Mouse (Mus musculus): ENCODE results near the gene Rtkn. TPM values are rescaled to one million over a fixed set of nuclear protein-coding genes. Genes with fewer than 3 reads are reported as not detected.

Rtkn gene
- polyA plus RNA-seq, 1 experiment from 2014 or later, result 44.4 TPM

DNA sequence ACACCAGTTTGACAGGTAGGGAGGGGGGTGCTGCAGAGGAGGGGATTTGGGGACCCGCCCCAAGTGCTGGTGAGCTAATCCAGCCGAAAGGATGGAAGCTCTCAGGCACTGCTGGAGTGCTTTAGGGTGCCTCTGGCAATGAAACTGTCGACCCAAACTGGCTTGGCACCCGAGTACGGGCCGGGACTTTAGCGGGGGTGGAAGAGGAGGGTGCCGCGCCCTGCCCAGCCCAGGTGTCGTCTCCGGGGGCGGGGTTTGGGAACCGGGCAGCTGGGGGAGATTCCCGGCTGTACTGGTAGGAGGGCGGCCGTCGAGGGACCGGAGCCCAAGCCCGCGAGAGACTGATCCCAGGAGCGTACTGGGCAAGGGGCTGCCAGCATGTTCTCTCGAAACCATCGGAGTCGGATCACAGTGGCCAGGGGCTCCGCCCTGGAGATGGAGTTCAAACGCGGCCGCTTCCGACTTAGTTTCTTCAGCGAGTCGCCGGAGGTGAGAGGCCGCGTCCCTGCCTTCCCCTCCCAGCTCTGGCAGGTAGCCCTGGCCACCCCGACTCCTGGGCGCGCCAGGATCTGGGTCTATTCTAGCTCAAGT lies 403 bp downstream of the Rtkn start:
- Histone ChIP-seq H3K4me3 (ENCODE audit: low read length) (peak overlapping the region; percentile 63), H3K4me2 (ENCODE audit: low read depth, low read length) (peak overlapping the region; percentile 85), H3K9ac (ENCODE audit: low read length) (peak overlapping the region; percentile 89), H3K27me3 (ENCODE audit: control insufficient read depth, insufficient read depth, low read depth, low read length) (no peaks in the 10 kb centered on the region), H3K27ac (ENCODE audit: low read length) (peak overlapping the region; percentile 100), H3K4me1 (replicated peaks; ENCODE audit: control insufficient read depth, insufficient read depth, low read length) (peaks cover 34% of the 10 kb centered on the region), H3K9me3 (ENCODE audit: control insufficient read depth, low read length) (no peaks in the 10 kb centered on the region), H3K36me3 (ENCODE audit: control insufficient read depth, insufficient read depth, low read length) (no peaks in the 10 kb centered on the region; the same call in 1 of the 2 replicates)
- WGBS, result 7% methylated on average over 37 of the region's 37 CpGs
- ATAC-seq (ENCODE audit: low read depth), result no peak

DNA sequence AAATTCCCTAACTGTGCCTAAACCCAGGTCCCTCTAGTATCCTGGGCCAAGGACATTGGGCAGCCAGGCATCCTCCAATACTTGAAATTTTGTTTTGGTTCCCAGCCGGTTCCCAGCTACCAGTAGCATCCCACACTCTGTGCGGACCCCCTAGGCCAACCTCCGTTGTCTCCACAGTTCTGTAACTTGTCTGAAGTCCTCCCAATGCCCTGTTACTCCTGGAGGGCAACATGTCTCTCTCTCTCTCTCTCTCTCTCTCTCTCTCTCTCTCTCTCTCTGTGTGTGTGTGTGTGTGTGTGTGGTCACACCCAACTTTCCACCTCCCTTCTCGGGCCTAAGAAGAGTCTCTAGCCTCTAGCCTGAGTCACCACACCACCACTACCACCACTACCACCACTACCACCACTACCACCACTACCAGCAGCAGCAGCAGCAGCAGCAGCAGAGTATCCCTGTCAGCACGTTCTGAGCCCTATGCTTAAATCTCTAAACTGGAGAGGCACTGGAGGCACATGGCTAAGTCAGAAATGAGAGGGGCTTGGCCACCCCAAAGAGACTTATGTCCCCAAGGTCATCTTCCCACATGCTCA lies 1.1 kb downstream of the Rtkn start:
- peak overlapping the region; percentile 100 for H3K27ac ChIP-seq (ENCODE audit: low read length)
- H3K27me3 ChIP-seq (ENCODE audit: control insufficient read depth, insufficient read depth, low read depth, low read length), result no peaks in the 10 kb centered on the region
- 13% methylated on average over 5 of the region's 5 CpGs for WGBS
- peak overlapping the region; percentile 63 for H3K4me3 ChIP-seq (ENCODE audit: low read length)
- peaks cover 30% of the 10 kb centered on the region for H3K4me1 ChIP-seq (replicated peaks; ENCODE audit: control insufficient read depth, insufficient read depth, low read length)
- no peaks in the 10 kb centered on the region for H3K9me3 ChIP-seq (ENCODE audit: control insufficient read depth, low read length)
- H3K9ac ChIP-seq (ENCODE audit: low read length), result peak overlapping the region; percentile 89
- no peak for ATAC-seq (ENCODE audit: low read depth)
- H3K4me2 ChIP-seq (ENCODE audit: low read depth, low read length), result peak overlapping the region; percentile 85
- no peaks in the 10 kb centered on the region; the same call in 1 of the 2 replicates for H3K36me3 ChIP-seq (ENCODE audit: control insufficient read depth, insufficient read depth, low read length)

DNA sequence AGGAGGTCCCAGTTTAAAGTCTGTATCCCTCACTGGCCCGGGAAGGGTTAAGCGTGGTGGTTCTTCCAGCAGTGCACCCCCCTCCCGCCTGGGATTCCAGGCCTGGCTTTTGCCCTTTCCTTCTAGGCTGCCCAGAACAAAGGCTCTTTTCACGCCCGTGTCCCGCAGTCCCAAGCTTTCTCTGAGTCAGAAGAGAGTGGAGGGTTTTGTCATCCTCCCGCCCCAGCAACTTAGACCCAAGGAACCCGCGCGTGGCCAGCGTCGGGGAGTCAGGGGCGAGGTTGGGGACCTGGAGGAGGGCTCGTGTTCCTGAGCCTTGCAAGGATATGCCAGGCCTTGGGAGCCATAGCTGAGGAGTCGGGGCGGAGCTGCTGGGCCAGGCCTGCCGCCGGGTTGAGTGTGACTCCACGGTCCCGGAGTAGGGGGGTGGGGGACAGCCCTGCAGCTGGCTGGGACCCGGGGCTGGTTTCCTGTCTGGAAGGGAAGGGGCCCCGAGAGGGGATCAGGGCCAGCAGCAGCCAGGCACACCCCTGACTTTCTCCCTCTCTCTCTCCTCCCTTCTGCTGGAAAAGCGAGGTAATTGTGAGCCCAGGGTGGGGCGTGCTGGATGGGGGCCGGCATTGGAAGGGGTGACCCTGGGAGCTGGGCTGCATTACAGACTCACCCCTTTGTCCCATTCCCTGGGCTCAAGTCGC lies 1.8 kb downstream of the Rtkn start:
- Histone ChIP-seq H3K27me3 (ENCODE audit: control insufficient read depth, insufficient read depth, low read depth, low read length) (no peaks in the 10 kb centered on the region), H3K9me3 (ENCODE audit: control insufficient read depth, low read length) (no peaks in the 10 kb centered on the region), H3K9ac (ENCODE audit: low read length) (peak overlapping the region; percentile 89), H3K36me3 (ENCODE audit: control insufficient read depth, insufficient read depth, low read length) (no peaks in the 10 kb centered on the region; the same call in 1 of the 2 replicates), H3K27ac (ENCODE audit: low read length) (peak overlapping the region; percentile 100), H3K4me1 (replicated peaks; ENCODE audit: control insufficient read depth, insufficient read depth, low read length) (peaks cover 33% of the 10 kb centered on the region), H3K4me2 (ENCODE audit: low read depth, low read length) (peak overlapping the region; percentile 85), H3K4me3 (ENCODE audit: low read length) (peak overlapping the region; percentile 63)
- peak; percentile 88 for ATAC-seq (ENCODE audit: low read depth)
- under 1% methylated on average over 26 of the region's 26 CpGs for WGBS

DNA sequence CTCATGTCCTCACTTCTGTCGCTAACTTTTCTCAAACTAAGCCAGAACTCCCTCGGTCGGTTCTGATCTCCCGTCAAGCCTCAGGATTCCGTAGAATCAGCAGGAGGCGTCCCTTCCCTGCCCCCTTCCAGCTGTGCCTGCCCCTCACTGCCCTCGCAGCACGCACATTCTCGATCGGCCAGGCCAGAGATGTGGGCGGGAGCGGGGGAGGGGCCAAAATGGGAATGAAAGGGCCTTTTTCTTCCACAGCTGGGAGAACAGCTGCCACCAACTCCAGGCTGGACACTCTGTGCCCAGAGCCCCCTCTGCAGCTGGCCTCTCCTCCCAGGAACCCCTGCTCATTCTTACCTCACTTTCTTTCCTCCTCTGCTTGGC lies 2.3 kb downstream of the Rtkn start:
- H3K4me2 ChIP-seq (ENCODE audit: low read depth, low read length), result peak overlapping the region; percentile 85
- peak overlapping the region; percentile 100 for H3K27ac ChIP-seq (ENCODE audit: low read length)
- no peaks in the 10 kb centered on the region for H3K9me3 ChIP-seq (ENCODE audit: control insufficient read depth, low read length)
- H3K9ac ChIP-seq (ENCODE audit: low read length), result peak overlapping the region; percentile 89
- H3K36me3 ChIP-seq (ENCODE audit: control insufficient read depth, insufficient read depth, low read length), result no peaks in the 10 kb centered on the region; the same call in 1 of the 2 replicates
- peak; percentile 89 for ATAC-seq (ENCODE audit: low read depth)
- peaks cover 39% of the 10 kb centered on the region for H3K4me1 ChIP-seq (replicated peaks; ENCODE audit: control insufficient read depth, insufficient read depth, low read length)
- WGBS, result under 1% methylated on average over 12 of the region's 12 CpGs
- peak overlapping the region; percentile 63 for H3K4me3 ChIP-seq (ENCODE audit: low read length)
- H3K27me3 ChIP-seq (ENCODE audit: control insufficient read depth, insufficient read depth, low read depth, low read length), result no peaks in the 10 kb centered on the region

DNA sequence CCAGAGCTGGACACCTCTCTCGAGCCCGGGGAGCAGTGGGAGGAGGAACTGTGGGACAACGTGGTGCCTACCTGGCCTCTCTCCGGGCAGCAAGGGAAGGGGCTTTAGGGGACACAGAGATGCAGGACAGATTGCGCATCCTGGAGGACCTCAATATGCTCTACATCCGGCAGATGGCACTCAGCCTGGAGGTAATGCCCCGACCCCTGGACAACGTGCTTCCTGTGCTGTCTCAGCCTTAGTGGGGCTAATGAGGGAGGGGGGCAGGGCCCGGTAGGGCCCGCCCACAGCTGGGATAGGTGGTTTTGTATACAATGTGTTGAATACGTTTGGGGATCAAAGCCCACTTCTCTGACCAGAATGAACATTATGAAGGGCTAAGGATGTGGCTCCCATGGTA lies 2.8 kb downstream of the Rtkn start:
- ATAC-seq (ENCODE audit: low read depth), result peak; percentile 19; the same call in 1 of the 2 replicates
- H3K4me1 ChIP-seq (replicated peaks; ENCODE audit: control insufficient read depth, insufficient read depth, low read length), result peaks cover 39% of the 10 kb centered on the region

DNA sequence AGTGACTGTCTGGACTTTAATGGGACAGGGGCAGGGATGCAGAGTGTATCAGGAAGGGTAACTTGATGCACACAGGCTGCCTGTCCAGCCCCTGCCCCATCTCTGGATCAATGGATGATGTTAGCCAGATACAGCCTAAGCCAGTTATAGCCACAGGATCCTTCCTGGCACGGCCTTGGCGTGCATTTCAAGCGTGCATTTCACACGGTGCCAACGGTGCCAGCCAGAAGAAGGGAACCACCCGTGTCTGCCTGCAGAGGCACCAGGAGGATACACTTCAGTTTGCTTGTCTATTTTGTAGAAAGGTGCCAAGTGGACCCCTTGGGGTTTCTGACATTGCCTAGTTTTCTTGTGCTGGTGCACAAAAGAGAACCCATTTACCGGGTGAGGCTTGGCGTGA lies 4.8 kb downstream of the Rtkn start:
- H3K4me2 ChIP-seq (ENCODE audit: low read depth, low read length), result no peak overlapping the region
- 89% methylated on average over 8 of the region's 8 CpGs for WGBS
- H3K27me3 ChIP-seq (ENCODE audit: control insufficient read depth, insufficient read depth, low read depth, low read length), result no peaks in the 10 kb centered on the region
- no peak overlapping the region for H3K27ac ChIP-seq (ENCODE audit: low read length)
- no peak overlapping the region for H3K4me3 ChIP-seq (ENCODE audit: low read length)
- no peaks in the 10 kb centered on the region for H3K9me3 ChIP-seq (ENCODE audit: control insufficient read depth, low read length)
- no peaks in the 10 kb centered on the region; the same call in 1 of the 2 replicates for H3K36me3 ChIP-seq (ENCODE audit: control insufficient read depth, insufficient read depth, low read length)
- no peak for ATAC-seq (ENCODE audit: low read depth)
- H3K4me1 ChIP-seq (replicated peaks; ENCODE audit: control insufficient read depth, insufficient read depth, low read length), result peaks cover 36% of the 10 kb centered on the region
- no peak overlapping the region for H3K9ac ChIP-seq (ENCODE audit: low read length)

More for the DNA sequence above, 2.8 kb downstream of the Rtkn start:
- under 1% methylated on average over 11 of the region's 11 CpGs for WGBS
- H3K4me3 ChIP-seq (ENCODE audit: low read length), result peak overlapping the region; percentile 63
- no peaks in the 10 kb centered on the region for H3K9me3 ChIP-seq (ENCODE audit: control insufficient read depth, low read length)
- no peaks in the 10 kb centered on the region; the same call in 1 of the 2 replicates for H3K36me3 ChIP-seq (ENCODE audit: control insufficient read depth, insufficient read depth, low read length)
- H3K27me3 ChIP-seq (ENCODE audit: control insufficient read depth, insufficient read depth, low read depth, low read length), result no peaks in the 10 kb centered on the region
- peak overlapping the region; percentile 85 for H3K4me2 ChIP-seq (ENCODE audit: low read depth, low read length)
- H3K27ac ChIP-seq (ENCODE audit: low read length), result peak overlapping the region; percentile 100
- peak overlapping the region; percentile 89 for H3K9ac ChIP-seq (ENCODE audit: low read length)

DNA sequence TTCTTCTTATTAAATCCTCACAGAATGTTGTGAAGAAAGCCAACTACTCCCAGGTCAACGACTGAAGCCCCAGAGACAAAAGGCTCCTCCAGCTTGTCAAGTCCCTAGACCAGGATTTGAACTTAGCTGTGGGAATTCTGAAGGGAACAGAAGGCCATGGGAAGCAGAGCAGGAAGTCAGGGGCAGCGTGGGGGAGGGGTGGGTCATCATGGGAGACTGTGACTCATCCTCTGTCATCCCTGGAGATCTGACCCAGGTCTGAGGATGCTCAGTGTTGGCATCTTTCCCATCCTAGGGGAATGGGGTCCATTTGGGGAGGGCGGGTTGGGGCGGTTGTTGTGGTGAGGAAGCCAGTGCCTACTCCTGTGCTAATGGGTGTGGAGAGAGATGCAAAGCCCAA lies 6.4 kb downstream of the Rtkn start:
- Histone ChIP-seq H3K27ac (ENCODE audit: low read length) (no peak overlapping the region; the same call in 1 of the 2 replicates), H3K4me2 (ENCODE audit: low read depth, low read length) (peak overlapping the region; percentile 51), H3K9me3 (ENCODE audit: control insufficient read depth, low read length) (no peaks in the 10 kb centered on the region), H3K27me3 (ENCODE audit: control insufficient read depth, insufficient read depth, low read depth, low read length) (no peaks in the 10 kb centered on the region), H3K9ac (ENCODE audit: low read length) (peak overlapping the region; percentile 64), H3K4me3 (ENCODE audit: low read length) (no peak overlapping the region; the same call in 1 of the 2 replicates), H3K4me1 (replicated peaks; ENCODE audit: control insufficient read depth, insufficient read depth, low read length) (peaks cover 25% of the 10 kb centered on the region), H3K36me3 (ENCODE audit: control insufficient read depth, insufficient read depth, low read length) (peaks cover 3% of the 10 kb centered on the region)
- 41% methylated on average over 4 of the region's 4 CpGs for WGBS
- no peak for ATAC-seq (ENCODE audit: low read depth)

DNA sequence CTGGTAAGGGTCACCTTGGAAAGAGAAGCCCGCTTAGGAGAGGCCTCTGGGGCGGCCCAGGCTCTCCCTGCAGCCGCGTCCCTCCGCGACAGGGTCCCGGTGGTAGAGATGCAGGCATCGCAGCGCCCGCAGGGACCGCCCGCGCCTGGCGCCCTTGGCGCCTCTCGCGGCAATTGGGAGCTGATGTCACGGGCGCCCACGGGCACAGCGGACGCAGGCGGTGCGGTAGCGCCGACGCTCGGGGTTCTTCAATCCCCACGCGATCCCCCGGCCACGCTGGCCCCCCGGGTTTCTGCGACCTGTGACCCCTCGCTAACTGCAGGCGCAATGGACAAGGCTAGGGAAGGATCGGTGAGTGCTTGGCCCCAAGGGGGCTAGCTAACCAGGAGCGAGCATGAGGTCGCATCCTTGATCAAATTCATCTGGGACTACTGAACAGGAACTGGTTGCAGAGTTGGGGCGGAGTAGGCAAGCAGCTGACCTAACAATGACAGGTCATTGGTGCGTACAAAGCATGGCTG lies 7.0 kb downstream of the Rtkn start:
- H3K36me3 ChIP-seq (ENCODE audit: control insufficient read depth, insufficient read depth, low read length), result peaks cover 6% of the 10 kb centered on the region
- peak overlapping the region; percentile 23 for H3K4me3 ChIP-seq (ENCODE audit: low read length)
- WGBS, result 12% methylated on average over 41 of the region's 41 CpGs
- no peak overlapping the region for H3K27ac ChIP-seq (ENCODE audit: low read length)
- H3K4me2 ChIP-seq (ENCODE audit: low read depth, low read length), result peak overlapping the region; percentile 51
- peak overlapping the region; percentile 64 for H3K9ac ChIP-seq (ENCODE audit: low read length)
- no peak for ATAC-seq (ENCODE audit: low read depth)
- H3K9me3 ChIP-seq (ENCODE audit: control insufficient read depth, low read length), result no peaks in the 10 kb centered on the region
- peaks cover 25% of the 10 kb centered on the region for H3K4me1 ChIP-seq (replicated peaks; ENCODE audit: control insufficient read depth, insufficient read depth, low read length)
- H3K27me3 ChIP-seq (ENCODE audit: control insufficient read depth, insufficient read depth, low read depth, low read length), result no peaks in the 10 kb centered on the region

DNA sequence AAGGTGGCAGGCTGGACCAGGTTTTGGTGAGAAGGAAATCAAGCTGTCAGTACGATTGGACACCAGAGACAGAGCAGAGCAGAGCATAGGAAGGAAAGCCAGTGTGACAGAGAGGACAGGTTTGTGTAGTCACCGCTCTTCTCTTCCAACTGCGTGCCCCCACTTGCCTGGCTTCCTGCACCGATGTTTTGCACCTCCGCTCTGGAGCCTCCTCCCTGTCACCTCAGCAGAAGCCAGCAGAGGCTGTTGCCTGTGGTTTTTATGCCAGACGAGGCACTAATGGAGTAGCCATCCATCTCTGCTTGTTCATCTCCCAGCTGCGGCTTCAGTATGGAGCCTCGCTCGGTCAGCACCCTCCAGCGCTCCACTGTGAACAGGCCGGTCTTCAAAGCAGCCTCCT lies 7.6 kb downstream of the Rtkn start:
- Histone ChIP-seq H3K4me3 (ENCODE audit: low read length) (no peak overlapping the region), H3K27ac (ENCODE audit: low read length) (no peak overlapping the region), H3K36me3 (ENCODE audit: control insufficient read depth, insufficient read depth, low read length) (peaks cover 8% of the 10 kb centered on the region), H3K9me3 (ENCODE audit: control insufficient read depth, low read length) (no peaks in the 10 kb centered on the region), H3K9ac (ENCODE audit: low read length) (no peak overlapping the region), H3K27me3 (ENCODE audit: control insufficient read depth, insufficient read depth, low read depth, low read length) (no peaks in the 10 kb centered on the region), H3K4me1 (replicated peaks; ENCODE audit: control insufficient read depth, insufficient read depth, low read length) (peaks cover 22% of the 10 kb centered on the region), H3K4me2 (ENCODE audit: low read depth, low read length) (no peak overlapping the region)
- no peak for ATAC-seq (ENCODE audit: low read depth)
- 61% methylated on average over 11 of the region's 11 CpGs for WGBS
